Mouse (Mus musculus) common myeloid progenitor, adult 5-6 weeks (primary cell): ENCODE results near the gene Camk1d. TPM values are rescaled to one million over a fixed set of nuclear protein-coding genes. Genes with fewer than 3 reads are reported as not detected.
A peak's percentile ranks its signal among the peaks of the same experiment; 100 is the strongest.

Experiments used
- ATAC-seq: replicated peaks from 2 replicates; pipeline ENCODE4 v1.8.0; 2016; ENCODE audit warnings: low read depth, mild to moderate bottlenecking, moderate TSS enrichment, inconsistent platforms; ENCODE audit not compliant: poor library complexity, severe bottlenecking
- total RNA-seq: library from RNA; stranded (forward); fragments of 200-1000, 187-1606 nt; gene quantifications from 2 replicates; pipeline ENCODE4 v1.2.3, GENCODE M21; 2017

Gene Camk1d
- total RNA-seq, 1 experiment from 2014 or later: 9.1 TPM

GRCm38 (mm10) chr2:5713325-5714210 is 747 bp downstream of the Camk1d start:
- peak; percentile 55 for ATAC-seq

DNA sequence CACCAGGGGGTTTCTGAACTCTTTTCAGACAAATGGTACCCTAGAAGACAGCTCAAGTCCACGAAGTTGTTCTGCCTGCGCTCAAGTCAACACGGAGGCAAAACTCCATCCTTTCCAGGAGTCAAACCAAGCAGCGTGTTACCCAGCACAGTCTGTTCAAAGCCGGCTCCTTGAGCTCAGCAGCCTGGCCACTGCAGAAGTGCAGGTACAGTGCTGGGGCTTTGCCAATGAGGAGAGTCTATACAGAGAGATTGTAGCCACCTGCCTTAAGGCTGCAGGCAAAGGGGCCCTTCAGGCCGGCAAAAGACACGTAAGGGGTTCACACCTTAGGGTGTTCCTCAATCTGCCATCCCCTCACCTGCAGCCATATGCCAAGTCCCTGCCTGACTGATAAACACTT is 2.1 kb downstream of the Camk1d start:
- ATAC-seq: no peak

DNA sequence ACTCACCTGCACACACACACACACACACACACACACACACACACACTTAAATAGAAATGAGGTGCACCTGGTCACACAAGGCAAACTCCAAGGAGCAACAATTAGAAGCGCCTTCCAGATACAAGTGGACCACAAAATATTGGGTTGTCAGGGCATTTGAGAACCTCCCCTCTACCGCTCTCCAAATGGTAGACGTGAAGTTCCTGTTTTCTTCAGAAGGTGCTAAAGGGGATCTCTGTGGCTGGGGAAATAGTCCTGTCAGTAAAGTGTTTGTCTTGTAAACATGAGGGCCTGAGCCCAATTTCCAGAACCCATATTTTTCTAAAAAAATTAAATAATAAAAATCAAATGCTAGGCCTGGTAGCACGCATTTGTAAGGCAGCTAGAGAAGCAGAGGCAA is 4.4 kb downstream of the Camk1d start:
- ATAC-seq: no peak

DNA sequence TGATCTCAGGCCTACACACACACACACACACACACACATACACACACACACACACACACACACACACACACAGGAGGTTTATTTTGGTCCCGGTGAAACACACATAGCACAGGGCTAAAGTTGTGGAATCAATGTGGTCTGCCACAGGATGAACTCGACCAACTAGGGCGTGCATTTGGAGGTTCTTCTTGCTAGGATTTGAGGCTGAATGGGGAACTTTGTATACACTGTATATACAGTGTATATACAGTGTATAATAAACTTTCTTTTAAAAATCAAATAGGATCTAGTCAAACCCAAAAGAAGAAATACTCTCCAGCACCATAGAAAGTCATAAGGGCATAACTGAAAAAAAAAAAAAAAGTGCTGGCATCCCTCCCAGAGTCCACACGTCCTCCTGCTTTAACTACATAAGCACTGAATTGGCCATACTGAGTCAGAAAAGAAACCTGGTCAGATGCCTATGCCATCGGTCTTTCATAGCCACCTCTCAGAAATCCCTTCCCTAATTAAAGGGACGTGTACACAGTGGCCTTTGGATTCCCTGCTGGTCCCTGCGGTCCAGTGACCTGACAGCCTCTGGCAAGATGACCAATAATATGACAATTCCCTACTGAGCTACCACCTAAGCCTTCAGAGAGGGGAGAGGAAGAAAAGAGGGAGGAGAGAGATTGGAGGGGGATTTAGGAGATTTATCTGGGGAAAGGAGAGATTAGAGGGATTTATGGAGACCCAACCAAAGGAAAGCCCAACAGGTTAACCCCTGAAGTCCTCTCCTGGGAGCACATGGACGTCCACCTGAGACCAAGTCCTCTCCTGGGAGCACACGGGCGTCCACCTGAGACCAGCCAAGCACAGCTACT is 6.2 kb downstream of the Camk1d start:
- no peak for ATAC-seq

DNA sequence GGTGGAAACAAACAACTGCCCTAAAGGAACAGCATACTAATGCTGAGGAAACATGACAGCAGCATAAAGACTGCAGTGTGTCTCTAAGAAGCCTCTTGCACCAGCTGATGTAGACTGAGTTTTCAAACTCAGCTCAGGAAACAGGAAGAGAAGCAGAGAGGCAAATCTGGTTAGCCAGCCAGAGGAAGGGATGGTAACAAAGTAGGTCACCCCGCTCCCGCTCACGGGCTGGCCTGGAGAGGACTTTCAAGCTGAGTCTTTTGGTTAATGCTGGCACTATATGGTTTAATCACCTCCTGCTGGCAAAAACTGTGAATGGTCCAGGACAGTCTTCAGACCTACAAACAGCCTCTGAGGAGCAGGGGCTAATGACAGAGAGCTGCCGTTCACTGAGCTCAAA is 7.7 kb downstream of the Camk1d start:
- no peak; the same call in 1 of the 2 replicates for ATAC-seq

- ATAC-seq: no peak
These were observed 11.9 kb downstream of the Camk1d start for GRCm38 (mm10) chr2:5702370-5702769.

DNA sequence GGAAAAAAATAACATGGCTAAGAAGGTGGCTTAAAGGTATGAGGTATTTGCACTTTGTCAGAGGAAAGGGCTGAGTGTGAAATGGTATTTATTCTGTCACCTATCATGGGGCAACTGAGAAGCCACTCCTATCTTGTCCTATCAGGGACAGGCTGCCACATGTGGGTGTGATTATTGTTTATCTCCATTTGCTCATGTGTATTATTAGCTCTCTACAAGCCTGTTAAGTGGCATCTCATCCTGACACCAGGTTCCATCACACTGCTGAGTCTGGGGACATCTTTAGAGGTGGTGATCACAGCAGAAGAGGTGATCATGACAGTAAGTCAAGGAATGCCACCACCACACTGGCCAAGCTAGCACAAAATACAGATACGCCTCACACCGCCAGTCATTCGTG is 13.4 kb downstream of the Camk1d start:
- ATAC-seq: no peak; the same call in 1 of the 2 replicates

- ATAC-seq: no peak
These were observed 15.9 kb downstream of the Camk1d start for GRCm38 (mm10) chr2:5698451-5698850.

DNA sequence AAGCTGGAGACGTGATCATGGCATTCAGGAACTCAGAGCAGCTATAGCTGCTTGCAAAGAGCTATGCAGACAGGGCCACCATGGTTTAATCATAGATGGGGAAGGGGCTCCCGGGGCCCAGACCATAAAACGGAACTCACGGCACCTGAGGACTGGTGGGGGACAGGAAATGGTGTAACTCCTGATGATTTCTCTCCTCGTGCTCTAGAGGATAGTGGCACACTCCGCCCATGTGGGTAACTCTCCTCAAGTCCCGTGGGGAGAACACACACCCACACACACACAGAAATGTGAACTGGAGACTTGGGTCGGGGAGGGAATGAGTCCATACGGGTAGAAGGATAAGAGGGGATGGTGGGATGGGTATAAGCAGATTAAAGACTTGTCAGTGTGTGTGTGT is 20.2 kb downstream of the Camk1d start:
- no peak for ATAC-seq

DNA sequence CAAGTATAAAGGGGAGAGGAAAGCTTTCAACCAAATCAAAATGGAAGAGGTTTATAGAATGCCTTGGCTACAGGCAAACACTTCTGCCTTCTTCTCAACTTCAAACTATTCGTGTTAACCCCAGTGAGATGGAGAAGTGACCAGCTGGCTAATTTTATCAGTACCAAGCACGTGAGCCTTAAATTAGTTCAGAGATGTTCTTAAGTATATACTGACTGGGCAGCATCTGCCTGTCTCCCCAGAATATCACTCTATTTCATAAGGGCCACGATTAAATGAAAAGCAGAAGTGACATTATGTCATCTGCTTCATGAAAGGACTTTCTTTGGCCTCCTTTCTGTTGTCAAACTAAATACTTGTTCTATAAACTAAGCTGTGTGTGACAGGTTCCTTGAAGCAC is 22.6 kb downstream of the Camk1d start:
- ATAC-seq: no peak

GRCm38 (mm10) chr2:5683366-5683765 is 30.9 kb downstream of the Camk1d start:
- ATAC-seq: no peak

- ATAC-seq: no peak
These were observed 32.4 kb downstream of the Camk1d start for GRCm38 (mm10) chr2:5681909-5682308.

- ATAC-seq: no peak
These were observed 33.0 kb downstream of the Camk1d start for GRCm38 (mm10) chr2:5681302-5681701.

DNA sequence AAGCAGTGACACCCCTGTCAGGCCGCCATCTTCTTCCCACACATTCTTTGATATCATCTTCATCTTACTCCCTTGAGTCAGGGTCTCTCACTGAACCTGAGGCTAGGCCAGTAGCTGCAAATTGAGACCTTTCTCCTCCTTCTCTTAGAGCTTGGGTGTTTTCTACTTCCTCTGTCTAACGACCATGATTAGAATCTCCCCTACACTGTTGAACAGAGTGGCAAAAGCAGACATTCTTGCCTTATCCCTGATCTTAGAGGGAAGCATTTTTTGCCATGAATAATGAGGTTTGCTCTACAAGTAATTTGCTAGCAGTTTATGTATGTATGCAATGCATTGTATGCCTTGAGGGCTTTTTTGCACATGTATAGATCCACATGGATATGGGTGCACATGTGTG is 35.3 kb downstream of the Camk1d start:
- no peak for ATAC-seq

GRCm38 (mm10) chr2:5677472-5677871 is 36.8 kb downstream of the Camk1d start:
- ATAC-seq: no peak

DNA sequence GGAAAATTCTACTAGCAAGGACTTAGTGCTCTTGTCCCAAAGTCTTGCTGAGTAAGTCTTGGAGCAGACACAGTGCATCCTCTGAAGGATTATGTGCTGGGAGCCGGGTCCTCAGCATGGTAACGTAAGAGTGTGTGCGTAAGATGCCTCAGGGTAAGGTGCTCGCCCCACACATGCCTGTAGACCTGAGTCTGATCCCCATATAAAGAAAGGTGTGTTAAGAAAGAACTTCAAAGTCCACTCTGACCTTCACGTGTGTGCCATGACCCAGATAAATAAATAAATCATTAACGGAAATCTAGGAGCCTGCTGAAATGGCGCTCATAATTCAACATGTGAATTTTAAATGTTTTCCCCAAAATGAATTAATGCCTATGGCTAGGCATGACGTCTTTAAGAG is 37.5 kb downstream of the Camk1d start:
- ATAC-seq: no peak

- no peak for ATAC-seq
These were observed 38.2 kb downstream of the Camk1d start for GRCm38 (mm10) chr2:5676143-5676483.

DNA sequence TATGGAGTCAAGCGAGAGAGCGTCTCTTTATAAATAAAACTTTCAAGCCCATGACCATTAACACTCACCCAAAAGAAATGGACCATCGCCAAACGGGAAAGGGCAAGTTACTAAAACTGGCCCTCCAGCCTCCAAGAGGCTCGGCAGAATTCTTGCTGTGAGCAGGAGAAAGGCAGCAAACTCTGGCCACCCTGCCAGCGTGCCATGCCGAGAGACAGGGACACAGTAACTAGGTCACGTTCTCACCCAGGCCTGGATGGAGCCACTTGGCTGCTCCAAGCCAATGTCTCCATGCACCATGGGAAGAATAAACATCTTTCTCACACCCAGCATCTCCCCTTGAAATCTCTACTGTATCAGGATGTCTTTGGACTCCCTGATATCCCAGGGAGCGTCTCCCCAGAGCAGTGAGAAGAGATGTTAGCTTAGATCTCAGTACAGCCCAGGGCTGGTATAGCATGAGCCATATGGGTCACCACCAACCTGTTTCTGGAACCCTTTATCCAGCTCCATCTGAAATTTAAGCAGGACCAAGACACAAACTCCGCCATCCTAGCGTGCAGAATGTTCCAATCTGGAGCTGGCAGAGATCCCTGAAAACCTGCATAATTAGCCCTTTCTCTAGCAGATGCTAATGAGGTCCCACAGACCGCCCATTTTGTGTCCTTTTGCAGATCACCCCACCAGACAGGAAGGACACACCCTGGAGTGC is 38.7 kb downstream of the Camk1d start:
- ATAC-seq: no peak

GRCm38 (mm10) chr2:5674512-5674911 is 39.8 kb downstream of the Camk1d start:
- ATAC-seq: no peak

DNA sequence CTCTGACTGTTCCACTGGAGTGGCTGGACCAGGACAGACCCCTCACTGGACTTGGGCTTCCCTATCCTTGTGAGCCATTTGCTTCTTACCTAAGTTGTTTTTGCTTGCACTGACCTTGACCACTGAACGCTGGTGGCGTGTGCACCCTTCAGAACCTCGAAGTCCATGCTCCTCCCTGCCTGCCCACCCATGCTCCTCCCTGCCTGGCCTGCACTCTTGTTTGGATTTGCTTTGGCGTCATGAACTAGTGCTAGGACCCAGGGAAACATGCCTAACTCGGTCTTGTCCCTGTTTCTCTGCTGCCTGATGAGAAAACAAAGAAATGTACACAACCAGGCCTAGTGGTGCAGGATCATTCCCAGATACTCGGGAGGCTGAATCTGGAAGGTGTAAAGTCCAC is 40.5 kb downstream of the Camk1d start:
- ATAC-seq: no peak
